Mouse (Mus musculus): ENCODE results near the gene Paqr7.

- TF ChIP-seq CTCF (IDR thresholded peaks at IDR 0.05; ENCODE audit: insufficient read depth, low read depth, low read length) (no peak), POLR2A (IDR thresholded peaks at IDR 0.05; ENCODE audit: insufficient read depth, low read depth, low read length) (no peak)
These were observed 35.2 kb upstream of the Paqr7 start for GRCm38 (mm10) chr4:134461252-134461651.
